Mouse (Mus musculus) CH12.LX (cell line): ENCODE data around the gene Rnf208.

Experiments
- CTCF ChIP-seq, 2 experiments: IDR thresholded peaks in 1 of 2; conservative IDR thresholded peaks in 1 of 2; 2 replicates each; pipeline ENCODE4 v1.5.1; 2011 to 2012; ENCODE audit warnings: low read depth in 2 of 2, low read length in 2 of 2, improper control_type of control experiment in 1 of 2, inconsistent platforms in 1 of 2, mild to moderate bottlenecking in 1 of 2, moderate library complexity in 1 of 2
- IRF4 ChIP-seq: IDR thresholded peaks from 2 replicates; pipeline ENCODE4 v1.6.1; 2014; ENCODE audit warnings: low read depth, mild to moderate bottlenecking, inconsistent platforms, low read length, improper control_type of control experiment
- KAT2A ChIP-seq: IDR thresholded peaks from 2 replicates; pipeline ENCODE4 v1.6.1; 2012; ENCODE audit warnings: low read length, improper control_type of control experiment, inconsistent platforms; ENCODE audit not compliant: insufficient replicate concordance
- MAX ChIP-seq: IDR thresholded peaks from 2 replicates; pipeline ENCODE4 v1.6.1; 2011; ENCODE audit warnings: low read length, improper control_type of control experiment
- UBTF ChIP-seq: IDR thresholded peaks from 2 replicates; pipeline ENCODE4 v1.6.1; 2012; ENCODE audit warnings: low read depth, mild to moderate bottlenecking, inconsistent platforms, low read length, improper control_type of control experiment, moderate library complexity
- ZKSCAN1 ChIP-seq: IDR thresholded peaks from 2 replicates; pipeline ENCODE4 v1.6.1; 2012; ENCODE audit warnings: low read depth, inconsistent platforms, low read length, improper control_type of control experiment, borderline replicate concordance

DNA sequence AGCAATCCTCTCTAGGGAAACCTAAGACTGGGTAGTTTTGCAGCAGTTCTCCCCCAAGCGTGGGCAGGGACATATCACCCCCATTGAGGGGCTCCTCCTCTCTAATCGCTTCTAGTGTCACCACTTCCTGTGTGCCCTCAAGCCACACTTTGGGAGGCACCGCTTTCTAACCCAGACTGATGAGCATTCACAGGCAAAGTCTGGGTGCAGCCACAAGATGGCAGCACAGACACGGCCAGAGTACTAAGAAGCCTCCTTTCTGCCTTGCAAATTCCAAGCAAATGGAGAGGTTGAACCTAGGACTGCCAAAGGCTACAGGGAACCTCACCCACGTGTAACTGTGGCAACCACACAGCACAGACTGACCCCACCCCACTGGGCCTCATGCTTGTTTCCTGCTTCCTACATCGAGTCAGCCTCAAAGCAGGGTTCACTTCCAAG is 48.7 kb upstream of the Rnf208 start:
- TF ChIP-seq KAT2A (0 out of 2 replicates have a peak, but pooled peaks have one; percentile 28), CTCF (conservative IDR thresholded peaks at IDR 0.05 in 1 of 2, IDR thresholded peaks at IDR 0.05 in 1 of 2; ENCODE audit: low read depth in 2 of 2, low read length in 2 of 2) (peak; percentile 73 to 98), UBTF (no peak), MAX (peak; percentile 91), ZKSCAN1 (no peak), IRF4 (0 out of 2 replicates have a peak, but pooled peaks have one; percentile 26)
